Mouse (Mus musculus): ENCODE data around the gene Map4k5. TPM values are rescaled to one million over a fixed set of nuclear protein-coding genes. Genes with fewer than 3 reads are reported as not detected.

Map4k5 gene
- total and polyA plus RNA-seq, 3 experiments = 7.0 to 8.5 TPM; not detected in 1

- peaks cover 0 to 6% of the 10 kb centered on the region in 2 experiments; a peak in 3 of 4 replicates for H3K4me1 ChIP-seq (ENCODE audit: control insufficient read depth in 1 of 2, insufficient read depth in 2 of 2, low read length in 2 of 2)
- H3K27me3 ChIP-seq (ENCODE audit: control insufficient read depth in 1 of 2, insufficient read depth in 2 of 2, low read length in 2 of 2) = no peaks in the 10 kb centered on the region
- TF ChIP-seq BHLHE40 (IDR thresholded peaks at IDR 0.05; ENCODE audit: borderline replicate concordance, low read depth, low read length) (no peak), ZNF384 (IDR thresholded peaks at IDR 0.05; ENCODE audit: low read depth, low read length) (no peak), POLR2AphosphoS5 (IDR thresholded peaks at IDR 0.05; ENCODE audit: borderline replicate concordance, low read depth, low read length) (no peak), TBP (IDR thresholded peaks at IDR 0.05; ENCODE audit: low read depth, low read length) (no peak), MAX (IDR thresholded peaks at IDR 0.05; ENCODE audit: low read length) (no peak), ZKSCAN1 (IDR thresholded peaks at IDR 0.05; ENCODE audit: low read depth, low read length) (no peak), TCF12 (IDR thresholded peaks at IDR 0.05; ENCODE audit: low read depth, low read length) (no peak), HCFC1 (IDR thresholded peaks at IDR 0.05; ENCODE audit: low read depth, low read length) (no peak), RCOR1 (IDR thresholded peaks at IDR 0.05; ENCODE audit: low read depth, low read length) (no peak), ZMIZ1 (IDR thresholded peaks at IDR 0.05; ENCODE audit: low read depth, low read length) (no peak), CTCF (IDR thresholded peaks at IDR 0.05 in 2 of 3, conservative IDR thresholded peaks at IDR 0.05 in 1 of 3; ENCODE audit: control insufficient read depth in 1 of 3, insufficient read depth in 1 of 3, low read depth in 2 of 3, low read length in 3 of 3, poor library complexity in 1 of 3, severe bottlenecking in 1 of 3) (no peak), POLR2AphosphoS2 (IDR thresholded peaks at IDR 0.05; ENCODE audit: low read length) (no peak), KAT2A (conservative IDR thresholded peaks at IDR 0.05; ENCODE audit: low read depth, low read length) (no peak), E2F4 (IDR thresholded peaks at IDR 0.05; ENCODE audit: borderline replicate concordance, low read depth, low read length) (no peak), SIN3A (IDR thresholded peaks at IDR 0.05; ENCODE audit: low read length) (no peak), MXI1 (IDR thresholded peaks at IDR 0.05; ENCODE audit: low read depth, low read length) (no peak), MYB (IDR thresholded peaks at IDR 0.05; ENCODE audit: low read depth, low read length) (no peak), NELFE (IDR thresholded peaks at IDR 0.05; ENCODE audit: low read depth, low read length) (no peak), USF2 (IDR thresholded peaks at IDR 0.05; ENCODE audit: borderline replicate concordance in 1 of 2, insufficient read depth in 1 of 2, low read depth in 1 of 2, low read length in 2 of 2) (no peak), ELF1 (IDR thresholded peaks at IDR 0.05; ENCODE audit: low read depth, low read length) (no peak)
- H3K4me3 ChIP-seq (ENCODE audit: control insufficient read depth in 1 of 2, insufficient read depth in 1 of 2, low read depth in 2 of 2, low read length in 2 of 2) = no peak overlapping the region
- DNase-seq (ENCODE audit: low read depth, low spot score) = no peak
- H3K36me3 ChIP-seq (ENCODE audit: control insufficient read depth in 1 of 2, insufficient read depth in 2 of 2, low read length in 2 of 2) = no peaks in the 10 kb centered on the region; a peak in 1 of 4 replicates
- no peaks in the 10 kb centered on the region for H3K9me3 ChIP-seq (replicated peaks; ENCODE audit: insufficient read depth, low read length)
- no peak overlapping the region for H3K27ac ChIP-seq (ENCODE audit: control insufficient read depth, low read depth, low read length)
- 0 out of 2 replicates have a peak, but pooled peaks cover 3% of the 10 kb centered on the region for H3K79me2 ChIP-seq (ENCODE audit: control insufficient read depth, insufficient read depth, low read length, poor library complexity)
- H3K9ac ChIP-seq (ENCODE audit: control insufficient read depth, low read depth, low read length, poor library complexity, severe bottlenecking) = no peak overlapping the region
Measured at GRCm38 (mm10) chr12:69858847-69859246, 34.2 kb downstream of the Map4k5 start.

GRCm38 (mm10) chr12:69857597-69857996, 35.4 kb downstream of the Map4k5 start:
- 0 out of 2 replicates have a peak, but pooled peaks cover 3% of the 10 kb centered on the region for H3K79me2 ChIP-seq (ENCODE audit: control insufficient read depth, insufficient read depth, low read length, poor library complexity)
- peak; percentile 66 for DNase-seq (ENCODE audit: low read depth, low spot score)
- H3K9me3 ChIP-seq (replicated peaks; ENCODE audit: insufficient read depth, low read length) = no peaks in the 10 kb centered on the region
- H3K9ac ChIP-seq (ENCODE audit: control insufficient read depth, low read depth, low read length, poor library complexity, severe bottlenecking) = no peak overlapping the region
- no peak overlapping the region for H3K27ac ChIP-seq (ENCODE audit: control insufficient read depth, low read depth, low read length)
- H3K4me1 ChIP-seq (ENCODE audit: control insufficient read depth in 1 of 2, insufficient read depth in 2 of 2, low read length in 2 of 2) = peaks cover 5 to 7% of the 10 kb centered on the region in 2 experiments
- peaks cover 0 to 3% of the 10 kb centered on the region in 2 experiments; a peak in 2 of 4 replicates for H3K36me3 ChIP-seq (ENCODE audit: control insufficient read depth in 1 of 2, insufficient read depth in 2 of 2, low read length in 2 of 2)
- TF ChIP-seq MAFK (IDR thresholded peaks at IDR 0.05; ENCODE audit: borderline replicate concordance, low read depth, low read length) (peak; percentile 97), ZC3H11A (IDR thresholded peaks at IDR 0.05; ENCODE audit: low read depth, low read length) (no peak), EP300 (IDR thresholded peaks at IDR 0.05; ENCODE audit: low read depth in 1 of 2, low read length in 2 of 2) (peak; percentile 17 to 20; a peak in 2 of 4 replicates), MYC (IDR thresholded peaks at IDR 0.05; ENCODE audit: low read depth, low read length) (no peak), GATA1 (IDR thresholded peaks at IDR 0.05; ENCODE audit: low read depth, low read length) (peak; percentile 68), ETS1 (IDR thresholded peaks at IDR 0.05; ENCODE audit: low read depth, low read length) (peak; percentile 31; the same call in 1 of the 2 replicates), UBTF (IDR thresholded peaks at IDR 0.05; ENCODE audit: borderline replicate concordance, insufficient read depth, low read depth, low read length) (no peak), TAL1 (IDR thresholded peaks at IDR 0.05; ENCODE audit: low read length) (peak; percentile 57), MXI1 (IDR thresholded peaks at IDR 0.05; ENCODE audit: low read depth, low read length) (no peak)
- no peak overlapping the region for H3K4me3 ChIP-seq (ENCODE audit: control insufficient read depth in 1 of 2, insufficient read depth in 1 of 2, low read depth in 2 of 2, low read length in 2 of 2)
- H3K27me3 ChIP-seq (ENCODE audit: control insufficient read depth in 1 of 2, insufficient read depth in 2 of 2, low read length in 2 of 2) = no peaks in the 10 kb centered on the region
